Comparison of ENCODE assay signal across 10 mouse cellular contexts in the genomic region with DNA sequence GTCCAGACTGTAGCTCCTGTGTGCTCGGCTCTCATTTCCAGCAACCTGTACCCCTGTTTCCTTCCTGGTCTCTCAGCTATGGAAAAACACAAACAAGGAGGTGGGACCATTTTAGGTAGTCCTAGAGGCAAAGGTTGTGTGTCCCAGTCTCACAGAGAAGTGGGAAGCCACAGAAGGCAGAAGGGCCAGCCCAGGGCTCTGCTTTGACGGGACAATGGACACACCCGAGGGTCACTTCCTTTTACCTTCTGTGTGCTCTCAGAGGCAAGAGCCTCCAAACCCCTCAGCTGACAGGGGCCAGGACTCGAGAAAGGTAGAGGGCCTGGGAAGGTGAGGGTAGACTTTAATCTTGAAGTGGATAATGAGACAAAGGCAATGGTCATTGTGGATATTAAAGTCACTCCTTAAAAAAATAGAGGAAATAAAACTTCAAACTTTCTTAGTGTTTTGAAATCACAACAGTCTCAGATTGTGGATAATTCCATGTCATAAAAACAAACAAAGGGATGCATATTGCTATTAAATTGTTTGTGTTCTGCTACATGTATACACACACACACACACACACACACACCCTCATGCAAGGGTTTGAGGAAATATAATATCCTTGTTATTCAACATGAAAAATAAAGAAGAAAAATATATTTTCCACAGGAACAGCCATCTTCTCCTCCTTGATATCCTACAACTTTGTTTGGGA.
DNase-seq lines count a peak whose midpoint lies in the region; ATAC-seq and TF ChIP-seq lines count a peak whose summit lies in the region.
"Had no signal": no experiment of that assay in that cellular context is flagged by ENCODE, and none has a peak within 500 bp of the region (broad histone marks: within the 10 kb centered on the region; RNA-seq: fewer than 3 reads in every experiment).

No protein-coding gene starts in this region.

- DNase-seq in lung, embryonic 14.5 days: no peak
- no peak for DNase-seq in lung, postnatal 10 days
- no peak for DNase-seq in hindbrain, embryonic 10.5 days (ENCODE audit: low spot score)
- DNase-seq in limb, embryonic 11.5 days (ENCODE audit: low spot score): no peak
- DNase-seq in splenic B cell, adult 2 months (ENCODE audit: low read depth, low spot score): peak; percentile 31
- no peak for DNase-seq in right cerebral cortex, postnatal 10 days (ENCODE audit: low spot score in 2 of 2)
- DNase-seq in cerebellum, adult 11-12 months: no peak

- H3K4me3 ChIP-seq in lung, embryonic 14.5 days (ENCODE audit: low read depth, low read length): no peak overlapping the region
- H3K4me3 ChIP-seq in hindbrain, embryonic 10.5 days: no peak overlapping the region
- no peak overlapping the region for H3K4me3 ChIP-seq in limb, embryonic 11.5 days (ENCODE audit: low read depth, low read length)
- H3K4me3 ChIP-seq: erythroblast, embryonic 14.5 days; heart, embryonic 12.5 days; liver, embryonic 15.5 days had no signal

- H3K27me3 ChIP-seq in lung, embryonic 14.5 days (ENCODE audit: insufficient read depth, low read length): no peaks in the 10 kb centered on the region
- peaks cover 15% of the 10 kb centered on the region for H3K27me3 ChIP-seq in hindbrain, embryonic 10.5 days (ENCODE audit: insufficient read depth, poor library complexity, severe bottlenecking)
- no peaks in the 10 kb centered on the region for H3K27me3 ChIP-seq in limb, embryonic 11.5 days (ENCODE audit: control insufficient read depth, insufficient read depth, low read length)
- H3K27me3 ChIP-seq in splenic B cell, adult 2 months (ENCODE audit: control insufficient read depth, insufficient read depth, low read length, poor library complexity, severe bottlenecking): no peaks in the 10 kb centered on the region
- H3K27me3 ChIP-seq: heart, embryonic 12.5 days had no signal

- H3K9ac ChIP-seq in lung, embryonic 14.5 days: no peak overlapping the region
- H3K9ac ChIP-seq in limb, embryonic 11.5 days (ENCODE audit: low read length): no peak overlapping the region
- H3K9ac ChIP-seq: heart, embryonic 12.5 days; liver, embryonic 15.5 days had no signal

- H3K36me3 ChIP-seq in lung, embryonic 14.5 days (ENCODE audit: insufficient read depth): no peaks in the 10 kb centered on the region
- H3K36me3 ChIP-seq in hindbrain, embryonic 10.5 days: no peaks in the 10 kb centered on the region
- H3K36me3 ChIP-seq in limb, embryonic 11.5 days (ENCODE audit: control insufficient read depth, insufficient read depth, low read length): no peaks in the 10 kb centered on the region
- H3K36me3 ChIP-seq in splenic B cell, adult 2 months (ENCODE audit: control insufficient read depth, insufficient read depth, low read length, poor library complexity, severe bottlenecking): no peaks in the 10 kb centered on the region
- H3K36me3 ChIP-seq: heart, embryonic 12.5 days; liver, embryonic 15.5 days had no signal

- 43% methylated on average over 4 of the region's 4 CpGs for WGBS in lung, embryonic 14.5 days
- WGBS in hindbrain, embryonic 10.5 days: 40% methylated on average over 4 of the region's 4 CpGs
- WGBS in limb, embryonic 11.5 days: 56% methylated on average over 4 of the region's 4 CpGs

- H3K27ac ChIP-seq in lung, embryonic 14.5 days (ENCODE audit: low read depth): no peak overlapping the region
- H3K27ac ChIP-seq in hindbrain, embryonic 10.5 days: peak overlapping the region; percentile 3; the same call in 1 of the 2 replicates
- no peak overlapping the region for H3K27ac ChIP-seq in limb, embryonic 11.5 days (replicated peaks; ENCODE audit: low read depth, low read length)
- H3K27ac ChIP-seq: liver, embryonic 15.5 days had no signal

- no peak for TF ChIP-seq CTCF in lung, embryonic 14.5 days (IDR thresholded peaks at IDR 0.05; ENCODE audit: low read depth)

- H3K4me2 ChIP-seq in lung, embryonic 14.5 days: no peak overlapping the region
- H3K4me2 ChIP-seq in limb, embryonic 11.5 days (ENCODE audit: low read depth, severe bottlenecking): no peak overlapping the region
- H3K4me2 ChIP-seq: heart, embryonic 12.5 days; liver, embryonic 15.5 days had no signal

- peaks cover 13% of the 10 kb centered on the region for H3K4me1 ChIP-seq in lung, embryonic 14.5 days (ENCODE audit: insufficient read depth)
- peaks cover 47% of the 10 kb centered on the region for H3K4me1 ChIP-seq in hindbrain, embryonic 10.5 days (replicated peaks)
- H3K4me1 ChIP-seq in limb, embryonic 11.5 days (ENCODE audit: control insufficient read depth, insufficient read depth, low read length): peaks cover 11% of the 10 kb centered on the region; the same call in 1 of the 2 replicates

- peak; percentile 9; the same call in 1 of the 2 replicates for ATAC-seq in lung, embryonic 14.5 days (ENCODE audit: insufficient read depth)
- peak; percentile 14; the same call in 1 of the 2 replicates for ATAC-seq in limb, embryonic 11.5 days (ENCODE audit: insufficient number of reproducible peaks, low FRiP score, low TSS enrichment, low read depth)

- no peaks in the 10 kb centered on the region for H3K9me3 ChIP-seq in lung, embryonic 14.5 days (ENCODE audit: low read depth, low read length)
- H3K9me3 ChIP-seq in hindbrain, embryonic 10.5 days: no peaks in the 10 kb centered on the region
- H3K9me3 ChIP-seq in limb, embryonic 11.5 days (ENCODE audit: control insufficient read depth, low read length): no peaks in the 10 kb centered on the region
- H3K9me3 ChIP-seq: heart, embryonic 12.5 days; liver, embryonic 15.5 days had no signal
